Mouse (Mus musculus) liver, adult 2 months (tissue): ENCODE measurements at regions not wholly inside any gene's neighbourhood (a gene's known extent, or its start where the extent isn't known, plus 50 kb on each side); places are given as distances from the start of the nearest gene placed in this dataset.

Experiments
- DNase-seq: peaks from one replicate; pipeline ENCODE4 v3.0.0-alpha.2; 2011; ENCODE audit warnings: low read depth, low spot score; ENCODE audit errors: extremely low read depth
- H3K27ac ChIP-seq: fragments of 200-500 bp; replicated peaks from 2 replicates; pipeline ENCODE4 v1.5.1; 2012; ENCODE audit warnings: low read depth, mild to moderate bottlenecking, control low read depth, inconsistent platforms, low read length; ENCODE audit not compliant: insufficient read depth
- H3K27me3 ChIP-seq: fragments of 200-500 bp; 2 replicates; pipeline ENCODE4 v1.6.1; 2012; ENCODE audit warnings: mild to moderate bottlenecking, moderate library complexity, low read length, inconsistent platforms; ENCODE audit not compliant: control insufficient read depth, insufficient read depth
- H3K36me3 ChIP-seq: fragments of 200-500 bp; 2 replicates; pipeline ENCODE4 v1.6.1; 2012; ENCODE audit warnings: low read length, inconsistent platforms; ENCODE audit not compliant: control insufficient read depth, insufficient read depth
- H3K4me1 ChIP-seq: fragments of 200-500 bp; 2 replicates; pipeline ENCODE4 v1.6.1; 2011; ENCODE audit warnings: low read length; ENCODE audit not compliant: control insufficient read depth, insufficient read depth
- H3K4me3 ChIP-seq: fragments of 200-500 bp; 2 replicates; pipeline ENCODE4 v1.5.1; 2011; ENCODE audit warnings: low read depth, mild to moderate bottlenecking, control low read depth, low read length, moderate library complexity; ENCODE audit not compliant: insufficient read depth
- H3K79me2 ChIP-seq: fragments of 200-500 bp; 2 replicates; pipeline ENCODE4 v1.6.1; 2012; ENCODE audit warnings: inconsistent platforms, mild to moderate bottlenecking, low read length, moderate library complexity; ENCODE audit not compliant: control insufficient read depth, insufficient read depth
- H3K9ac ChIP-seq: fragments of 200-500 bp; 2 replicates; pipeline ENCODE4 v1.6.1; 2012; ENCODE audit warnings: low read depth, mild to moderate bottlenecking, control low read depth, inconsistent platforms, low read length
- CTCF ChIP-seq: fragments of 200-500 bp; IDR thresholded peaks from 2 replicates; pipeline ENCODE4 v1.5.1; 2011; ENCODE audit warnings: low read depth, low read length, control low read depth
- POLR2A ChIP-seq: fragments of 200-500 bp; IDR thresholded peaks from 2 replicates; pipeline ENCODE4 v1.6.1; 2011; ENCODE audit warnings: low read length, control low read depth; ENCODE audit not compliant: insufficient read depth; ENCODE audit errors: extremely low read depth
- WGBS: fragments of 180-500 bp; shearing (Covaris S2); methylation state at CpG from one replicate; pipeline ENCODE4 v1.1.7; 2018; 5-methylcytosine and 5-hydroxymethylcytosine counted together

DNA sequence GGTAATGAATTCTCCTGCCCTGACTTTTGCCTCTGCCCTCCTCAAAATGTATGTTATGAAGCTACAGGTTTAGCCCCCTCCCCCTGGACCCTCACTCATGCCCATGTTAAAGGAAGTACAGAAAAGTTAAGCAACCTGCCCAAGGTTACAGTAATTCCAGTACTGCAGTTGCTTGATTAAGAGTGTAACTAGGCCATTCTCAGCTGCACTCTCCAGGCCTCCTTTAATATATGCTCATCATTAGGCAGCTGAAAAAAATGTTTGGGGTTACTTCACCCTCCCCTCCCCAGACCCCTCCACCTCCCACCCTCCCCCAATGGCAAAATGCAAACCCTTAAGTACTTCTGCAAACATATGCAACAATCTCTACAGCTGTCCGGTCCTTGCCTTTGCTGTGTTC is 101.6 kb upstream of the Spred1 start:
- WGBS: 73% methylated on average over 1 of the region's 1 CpGs
- TF ChIP-seq CTCF (no peak), POLR2A (no peak)

DNA sequence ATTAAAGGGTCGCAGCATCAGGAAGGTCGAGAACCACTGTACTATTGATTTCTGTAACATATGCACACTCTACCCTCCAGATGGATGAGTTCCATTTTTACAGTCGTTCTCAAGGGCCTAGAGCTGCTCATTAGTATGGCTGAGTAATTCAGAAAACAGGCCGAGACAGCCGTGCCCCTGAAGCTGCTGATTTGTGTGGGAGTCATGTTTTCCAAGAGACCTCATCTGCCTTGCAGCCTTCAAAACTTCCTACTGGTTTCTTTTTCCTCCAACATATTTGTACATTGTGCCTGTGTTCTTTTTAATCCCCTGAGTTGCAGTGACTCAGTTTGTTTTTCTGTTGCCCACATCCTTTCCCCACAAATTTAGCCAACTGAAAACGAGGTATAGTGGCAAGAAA is 99.4 kb upstream of the Spred1 start:
- H3K27me3 ChIP-seq: no peaks in the 10 kb centered on the region
- DNase-seq: no peak
- TF ChIP-seq POLR2A: no peak
- TF ChIP-seq CTCF: no peak
- H3K4me3 ChIP-seq: no peak overlapping the region
- no peaks in the 10 kb centered on the region for H3K79me2 ChIP-seq
- H3K4me1 ChIP-seq: no peaks in the 10 kb centered on the region; the same call in 1 of the 2 replicates
- WGBS: 78% methylated on average over 6 of the region's 6 CpGs
- H3K36me3 ChIP-seq: no peaks in the 10 kb centered on the region
- no peak overlapping the region for H3K27ac ChIP-seq
- H3K9ac ChIP-seq: no peak overlapping the region

More for the DNA sequence above, 101.6 kb upstream of the Spred1 start:
- H3K79me2 ChIP-seq: no peaks in the 10 kb centered on the region
- no peak for DNase-seq
- no peak overlapping the region for H3K9ac ChIP-seq
- H3K27me3 ChIP-seq: no peaks in the 10 kb centered on the region
- no peak overlapping the region for H3K4me3 ChIP-seq
- no peak overlapping the region for H3K27ac ChIP-seq
- no peaks in the 10 kb centered on the region for H3K4me1 ChIP-seq
- H3K36me3 ChIP-seq: no peaks in the 10 kb centered on the region

- no peak for DNase-seq
- Histone ChIP-seq H3K4me1 (peaks cover 2% of the 10 kb centered on the region; the same call in 1 of the 2 replicates), H3K27me3 (no peaks in the 10 kb centered on the region), H3K4me3 (no peak overlapping the region), H3K36me3 (no peaks in the 10 kb centered on the region), H3K79me2 (no peaks in the 10 kb centered on the region), H3K27ac (no peak overlapping the region), H3K9ac (no peak overlapping the region)
- TF ChIP-seq CTCF (no peak), POLR2A (no peak)
- WGBS: 95% methylated on average over 1 of the region's 1 CpGs
Measured at GRCm38 (mm10) chr2:117023436-117023835, 97.7 kb upstream of the Spred1 start.

GRCm38 (mm10) chr2:117027071-117027470 is 94.1 kb upstream of the Spred1 start:
- DNase-seq: peak; percentile 89

DNA sequence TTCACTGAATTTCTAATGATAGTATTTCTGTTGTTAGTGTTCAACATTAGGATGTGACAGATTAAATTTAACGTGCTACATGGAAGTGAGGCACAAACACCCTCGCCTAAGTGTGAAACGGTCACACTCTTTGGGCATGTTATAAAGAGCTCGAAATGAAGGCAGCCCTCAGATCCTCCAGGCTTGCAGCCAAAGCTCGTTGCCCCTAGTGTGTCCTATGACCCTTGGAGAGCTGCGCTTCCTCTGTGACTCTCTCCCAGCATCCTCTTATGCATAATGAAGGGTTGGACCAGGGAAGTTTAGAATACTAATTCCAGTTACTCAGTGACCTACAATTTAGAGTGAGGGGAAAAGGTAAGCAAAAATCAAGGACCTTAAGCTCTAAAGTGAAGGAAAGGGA is 92.4 kb upstream of the Spred1 start:
- no peaks in the 10 kb centered on the region for H3K36me3 ChIP-seq
- H3K9ac ChIP-seq: no peak overlapping the region
- no peak for DNase-seq
- 70% methylated on average over 6 of the region's 6 CpGs for WGBS
- H3K79me2 ChIP-seq: no peaks in the 10 kb centered on the region
- no peaks in the 10 kb centered on the region for H3K27me3 ChIP-seq
- no peak overlapping the region for H3K4me3 ChIP-seq
- peaks cover 2% of the 10 kb centered on the region; the same call in 1 of the 2 replicates for H3K4me1 ChIP-seq
- TF ChIP-seq POLR2A (no peak), CTCF (no peak)
- no peak overlapping the region for H3K27ac ChIP-seq

More at GRCm38 (mm10) chr2:117027071-117027470, 94.1 kb upstream of the Spred1 start:
- Histone ChIP-seq H3K27me3 (no peaks in the 10 kb centered on the region), H3K79me2 (no peaks in the 10 kb centered on the region), H3K36me3 (no peaks in the 10 kb centered on the region), H3K9ac (no peak overlapping the region), H3K27ac (no peak overlapping the region), H3K4me1 (peaks cover 2% of the 10 kb centered on the region; the same call in 1 of the 2 replicates), H3K4me3 (no peak overlapping the region)
- TF ChIP-seq POLR2A (no peak), CTCF (no peak)
- 5% methylated on average over 4 of the region's 4 CpGs for WGBS

DNA sequence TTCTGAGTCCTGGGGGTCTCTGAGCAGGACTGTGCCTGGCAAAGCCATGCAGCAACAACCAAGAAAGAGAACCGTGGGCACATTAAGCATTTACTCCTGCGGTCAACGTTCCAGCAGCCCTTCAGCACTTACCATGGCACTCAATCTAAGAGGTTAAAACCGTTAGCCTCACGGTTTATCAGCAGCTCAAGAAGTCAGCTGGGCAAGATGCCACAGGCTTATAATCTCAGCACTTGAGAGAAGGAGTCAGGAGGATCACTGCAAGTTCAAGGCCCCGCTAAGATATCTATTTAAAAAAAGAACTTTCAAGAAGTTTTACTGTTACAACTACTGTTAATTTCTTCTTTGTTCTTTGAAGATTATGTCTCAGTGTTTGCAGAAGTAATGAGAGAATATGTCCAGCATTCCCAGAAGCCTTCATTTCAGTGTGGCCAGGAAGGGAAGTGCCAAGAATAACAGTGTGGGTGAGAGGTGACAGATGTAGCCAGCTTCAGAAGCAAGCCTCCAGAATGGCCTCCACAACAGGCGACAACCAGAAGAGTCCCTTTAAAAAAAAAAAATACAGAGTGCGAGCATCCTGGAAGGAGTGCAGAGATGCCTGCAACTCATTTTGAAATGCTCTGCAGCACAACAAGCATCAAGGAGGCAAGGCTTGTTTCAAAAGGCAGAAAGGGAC is 84.8 kb upstream of the Spred1 start:
- no peak overlapping the region for H3K4me3 ChIP-seq
- H3K4me1 ChIP-seq: no peaks in the 10 kb centered on the region
- no peaks in the 10 kb centered on the region for H3K36me3 ChIP-seq
- WGBS: 74% methylated on average over 8 of the region's 8 CpGs
- H3K79me2 ChIP-seq: no peaks in the 10 kb centered on the region
- no peak for TF ChIP-seq CTCF
- no peak for TF ChIP-seq POLR2A
- H3K9ac ChIP-seq: no peak overlapping the region
- H3K27me3 ChIP-seq: no peaks in the 10 kb centered on the region
- no peak overlapping the region for H3K27ac ChIP-seq
- no peak for DNase-seq
